Mouse (Mus musculus) kidney, postnatal 0 days (tissue): ENCODE data around the gene Gm28308. TPM values are rescaled to one million over a fixed set of nuclear protein-coding genes. Genes with fewer than 3 reads are reported as not detected.

Experiments used
- ATAC-seq: fragments of 200-750 bp; cut with Nextera tagmentation; replicated peaks from 2 replicates; pipeline ENCODE4 v1.8.0; 2017; ENCODE audit warnings: low read depth, moderate number of reproducible peaks, moderate TSS enrichment, moderate library complexity; ENCODE audit not compliant: low FRiP score
- DNase-seq: peaks from one replicate; pipeline ENCODE4 v3.0.0-alpha.2; 2016; ENCODE audit warnings: low spot score
- H3K27ac ChIP-seq: fragments of 300-500 bp; sonication (generic); 2 replicates; pipeline ENCODE4 v1.5.1; 2014; ENCODE audit warnings: mild to moderate bottlenecking
- H3K27me3 ChIP-seq: fragments of 300-500 bp; sonication (generic); 2 replicates; pipeline ENCODE4 v1.6.1; 2014; ENCODE audit warnings: low read length, mixed read lengths; ENCODE audit not compliant: insufficient read depth
- H3K36me3 ChIP-seq: fragments of 300-500 bp; sonication (generic); 2 replicates; pipeline ENCODE4 v1.6.1; 2014; ENCODE audit warnings: low read length, mixed read lengths; ENCODE audit not compliant: insufficient read depth
- H3K4me1 ChIP-seq: fragments of 300-500 bp; sonication (generic); replicated peaks from 2 replicates; pipeline ENCODE4 v1.6.1; 2014; ENCODE audit warnings: antibody characterized with exemption, low read length, mixed read lengths; ENCODE audit not compliant: insufficient read depth
- H3K4me2 ChIP-seq: fragments of 300-500 bp; sonication (generic); 2 replicates; pipeline ENCODE4 v1.6.1; 2014; ENCODE audit warnings: mild to moderate bottlenecking, low read length, moderate library complexity, mixed read lengths
- H3K4me3 ChIP-seq: fragments of 300-500 bp; sonication (generic); replicated peaks from 2 replicates; pipeline ENCODE4 v1.5.1; 2014; ENCODE audit warnings: low read depth, low read length
- H3K9ac ChIP-seq: fragments of 300-500 bp; sonication (generic); 2 replicates; pipeline ENCODE4 v1.6.1; 2014; ENCODE audit warnings: low read depth, low read length
- H3K9me3 ChIP-seq: fragments of 300-500 bp; sonication (generic); replicated peaks from 2 replicates; pipeline ENCODE4 v1.6.1; 2016; ENCODE audit warnings: low read length, inconsistent platforms, mixed read lengths
- CTCF ChIP-seq: IDR thresholded peaks from 2 replicates; pipeline ENCODE4 v1.5.1; 2016; ENCODE audit warnings: antibody characterized with exemption, low read depth, mild to moderate bottlenecking, moderate library complexity
- WGBS: fragments of 180-500 bp; shearing (Covaris S2); extraction: QIAGEN DNeasy Blood & Tissue Kit; methylation state at CpG from one replicate; pipeline ENCODE4 v1.1.7; 2014; 5-methylcytosine and 5-hydroxymethylcytosine counted together
- polyA plus RNA-seq: library from polyadenylated mRNA; unstranded; fragments of >200 nt; fragmentation: Nextera tagmentation; extraction: Ambion mirVana; gene quantifications from 2 replicates; pipeline ENCODE4 v1.2.1, GENCODE M21; 2015

Gm28308 gene
- polyA plus RNA-seq, 1 experiment from 2014 or later, result 2.1 TPM

DNA sequence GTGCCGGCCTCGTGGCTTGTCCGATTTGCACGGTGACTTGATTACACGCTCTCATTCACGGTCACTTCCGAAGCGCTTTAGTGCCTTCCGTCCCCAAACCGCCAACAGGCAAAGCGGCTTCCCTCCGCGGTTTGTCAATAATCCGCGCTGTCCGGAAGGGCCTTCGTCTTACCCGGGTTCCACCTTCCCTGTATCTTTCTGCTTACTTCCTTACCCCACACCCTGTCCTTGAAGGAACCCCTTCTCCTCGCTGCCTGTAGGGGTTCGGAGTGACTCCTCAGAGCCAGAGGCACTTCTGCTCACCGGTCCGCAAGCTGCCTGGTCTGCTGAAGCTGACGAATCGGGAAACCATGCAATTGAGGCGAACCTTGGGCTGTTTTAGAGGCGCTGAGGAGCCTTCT lies 33.3 kb upstream of the Gm28308 start:
- DNase-seq, result no peak
- Histone ChIP-seq H3K9ac (peak overlapping the region; percentile 93), H3K9me3 (no peaks in the 10 kb centered on the region), H3K4me2 (peak overlapping the region; percentile 90), H3K27me3 (peaks cover 4% of the 10 kb centered on the region; the same call in 1 of the 2 replicates), H3K4me1 (peaks cover 15% of the 10 kb centered on the region), H3K4me3 (peak overlapping the region; percentile 72), H3K27ac (peak overlapping the region; percentile 88), H3K36me3 (no peaks in the 10 kb centered on the region)
- TF ChIP-seq CTCF, result no peak
- no peak for ATAC-seq
- WGBS, result 2% methylated on average over 26 of the region's 26 CpGs

DNA sequence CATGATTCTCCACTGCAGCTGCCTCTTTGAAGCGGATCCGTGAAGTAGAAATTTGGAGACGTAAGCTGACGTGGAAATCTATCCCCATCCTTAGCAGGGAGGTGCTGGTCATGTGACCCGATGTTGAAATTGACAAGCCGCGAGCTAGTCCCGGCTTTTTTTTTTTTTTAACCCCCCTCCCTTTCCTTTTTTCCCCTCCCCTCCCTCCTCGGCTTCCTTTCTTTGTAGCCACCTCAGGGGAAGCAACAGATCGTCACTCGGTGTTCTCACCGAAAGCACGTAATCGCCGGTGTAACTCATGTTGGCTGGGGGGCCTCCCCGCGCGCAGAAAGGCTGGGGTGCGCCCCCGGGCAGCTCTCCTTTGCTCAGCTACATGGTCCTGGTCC lies 32.6 kb upstream of the Gm28308 start, which contains the start of gene Hoxa11:
Hoxa11 (minus strand) TSS at position 54 of the 386 bp plus-strand sequence.
- H3K9me3 ChIP-seq, result no peaks in the 10 kb centered on the region
- peak within 1 kb of the TSS; percentile 88 for H3K27ac ChIP-seq
- H3K4me1 ChIP-seq, result peaks cover 22% of the 10 kb centered on the region
- WGBS, result 1% methylated on average over 20 of the region's 20 CpGs
- H3K27me3 ChIP-seq, result no peaks in the 10 kb centered on the region
- ATAC-seq (peak; percentile 8), DNase-seq (peak; percentile 95)
- peak within 1 kb of the TSS; percentile 72 for H3K4me3 ChIP-seq
- H3K9ac ChIP-seq, result peak within 1 kb of the TSS; percentile 93
- no peak for TF ChIP-seq CTCF
- H3K36me3 ChIP-seq, result no peaks in the 10 kb centered on the region
- H3K4me2 ChIP-seq, result peak within 1 kb of the TSS; percentile 90

DNA sequence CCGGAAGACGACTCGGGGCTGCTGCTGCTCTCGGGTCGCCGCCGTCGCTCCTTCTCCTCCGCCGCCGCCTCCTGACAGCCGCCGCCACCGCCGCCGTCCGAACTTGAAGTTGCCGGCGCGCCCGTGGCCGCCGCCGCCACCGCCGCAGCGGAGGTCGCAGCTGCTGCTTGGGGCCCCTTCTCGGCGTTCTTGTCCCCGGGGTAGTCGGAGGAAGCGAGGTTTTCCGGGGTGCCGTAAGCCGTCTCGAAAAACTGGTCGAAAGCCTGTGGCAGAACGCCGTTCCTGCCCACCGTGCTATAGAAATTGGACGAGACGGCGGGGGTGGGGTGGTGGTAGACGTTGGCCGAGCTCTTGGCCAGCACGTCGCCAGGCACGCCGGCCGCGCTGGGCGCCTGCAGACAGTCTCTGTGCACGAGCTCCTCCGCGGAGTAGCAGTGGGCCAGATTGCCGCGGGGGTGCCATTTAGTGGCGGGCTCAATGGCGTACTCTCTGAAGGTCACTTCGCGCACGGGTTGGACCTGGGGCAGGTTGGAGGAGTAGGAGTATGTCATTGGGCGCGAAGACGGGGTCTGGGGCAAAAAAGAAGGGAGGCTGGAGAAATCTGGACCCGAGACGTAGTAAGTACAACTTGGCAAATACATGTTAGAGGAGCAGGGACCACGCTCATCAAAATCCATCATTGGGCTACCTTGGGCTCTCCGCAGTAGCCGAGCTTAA lies 32.1 kb upstream of the Gm28308 start:
- ATAC-seq (peak; percentile 25), DNase-seq (no peak)
- Histone ChIP-seq H3K4me1 (peaks cover 22% of the 10 kb centered on the region), H3K27me3 (no peaks in the 10 kb centered on the region), H3K4me2 (peak overlapping the region; percentile 90), H3K9me3 (no peaks in the 10 kb centered on the region), H3K4me3 (peak overlapping the region; percentile 72), H3K27ac (peak overlapping the region; percentile 88), H3K9ac (peak overlapping the region; percentile 93), H3K36me3 (no peaks in the 10 kb centered on the region)
- no peak for TF ChIP-seq CTCF
- WGBS, result under 1% methylated on average over 69 of the region's 71 CpGs

DNA sequence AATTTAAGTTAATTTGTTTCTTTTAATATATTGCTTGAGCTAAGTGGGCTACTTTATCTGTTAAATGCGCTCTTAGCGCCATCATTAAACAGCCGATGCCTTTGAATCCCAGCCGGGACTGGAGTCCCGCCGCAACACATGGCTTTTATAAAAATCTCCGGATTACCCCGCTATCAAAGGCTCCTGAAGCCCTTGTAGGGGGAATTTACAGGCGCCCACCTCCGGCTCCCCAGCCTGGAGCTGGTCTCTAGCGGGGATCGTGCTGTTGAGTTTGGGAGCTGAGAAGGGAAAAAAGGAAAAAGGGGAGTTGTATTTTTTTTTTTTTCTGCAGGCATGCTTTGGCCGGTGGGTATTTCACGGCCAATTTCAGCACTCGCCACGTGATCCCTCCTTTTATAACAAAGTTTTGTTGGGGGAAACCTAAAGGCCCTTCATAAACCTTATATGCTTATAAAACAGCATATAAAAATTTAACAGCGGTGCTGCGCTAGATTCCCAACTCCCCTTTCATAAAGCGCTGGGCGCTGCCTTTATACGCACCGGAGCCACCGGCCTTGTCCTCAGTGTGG lies 31.4 kb upstream of the Gm28308 start:
- no peak for TF ChIP-seq CTCF
- Histone ChIP-seq H3K4me3 (peak overlapping the region; percentile 72), H3K27me3 (no peaks in the 10 kb centered on the region), H3K4me2 (peak overlapping the region; percentile 90), H3K9ac (peak overlapping the region; percentile 93), H3K4me1 (peaks cover 19% of the 10 kb centered on the region), H3K9me3 (no peaks in the 10 kb centered on the region), H3K36me3 (no peaks in the 10 kb centered on the region), H3K27ac (peak overlapping the region; percentile 88)
- ATAC-seq, result no peak
- no peak for DNase-seq
- whole genome bisulfite sequencing, result 4% methylated on average over 23 of the region's 23 CpGs

DNA sequence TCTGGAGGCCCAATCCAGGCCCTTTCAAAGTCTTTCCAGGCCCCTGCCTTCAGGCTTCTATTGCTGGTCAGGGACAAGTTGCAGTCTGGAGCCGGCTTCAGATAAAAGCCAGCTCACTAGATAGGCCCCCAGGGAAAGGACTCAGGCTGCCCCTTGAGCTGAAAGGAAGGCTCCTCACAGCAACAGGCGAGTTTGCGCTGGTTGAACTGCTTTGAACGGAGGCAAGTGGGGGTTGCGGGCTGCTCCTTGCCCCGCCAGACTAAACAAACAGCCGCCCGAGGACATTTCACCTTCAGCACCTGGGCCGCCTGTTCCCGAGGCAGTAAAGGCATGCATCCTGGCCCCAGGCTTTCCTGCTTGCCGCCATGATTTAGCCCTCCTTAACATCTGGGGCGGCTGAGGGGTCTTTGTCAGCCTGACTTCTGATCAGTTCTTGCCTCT lies 30.6 kb upstream of the Gm28308 start:
- no peak for DNase-seq
- no peak for TF ChIP-seq CTCF
- H3K4me1 ChIP-seq, result peaks cover 17% of the 10 kb centered on the region
- H3K27ac ChIP-seq, result peak overlapping the region; percentile 88
- H3K27me3 ChIP-seq, result no peaks in the 10 kb centered on the region
- H3K9ac ChIP-seq, result peak overlapping the region; percentile 93
- H3K4me3 ChIP-seq, result peak overlapping the region; percentile 72
- no peaks in the 10 kb centered on the region for H3K9me3 ChIP-seq
- no peak for ATAC-seq
- peak overlapping the region; percentile 90 for H3K4me2 ChIP-seq
- WGBS, result 10% methylated on average over 12 of the region's 12 CpGs
- no peaks in the 10 kb centered on the region for H3K36me3 ChIP-seq

DNA sequence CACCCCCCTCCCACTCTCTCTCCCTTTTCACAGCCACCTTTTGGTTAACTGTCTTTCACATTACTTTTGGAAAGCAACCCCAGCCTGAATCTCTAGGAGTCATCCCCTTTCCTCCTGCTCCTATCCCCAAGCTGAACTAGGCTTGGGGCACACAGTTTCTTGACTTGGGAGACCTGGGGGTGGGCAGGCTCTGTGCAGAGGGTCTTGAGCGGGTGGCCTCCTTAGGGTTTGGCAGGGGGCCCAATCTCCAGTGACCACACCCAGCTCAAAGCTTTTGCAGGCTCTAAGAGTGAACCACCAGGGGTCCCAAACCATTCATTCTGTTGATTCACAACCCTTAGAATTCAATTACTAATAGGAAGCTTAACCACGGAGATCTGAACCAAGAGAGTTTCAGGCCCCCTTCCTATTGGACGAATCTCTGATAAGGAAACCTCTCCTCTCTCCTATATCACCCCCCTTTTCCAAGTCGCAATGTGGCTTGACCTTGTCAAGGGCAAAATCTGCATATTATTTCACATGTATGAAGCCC lies 29.7 kb upstream of the Gm28308 start:
- peak overlapping the region; percentile 72 for H3K4me3 ChIP-seq
- H3K36me3 ChIP-seq, result no peaks in the 10 kb centered on the region
- DNase-seq (peak; percentile 86), ATAC-seq (no peak)
- no peaks in the 10 kb centered on the region for H3K27me3 ChIP-seq
- peak overlapping the region; percentile 93 for H3K9ac ChIP-seq
- 20% methylated on average over 4 of the region's 4 CpGs for WGBS
- H3K4me1 ChIP-seq, result peaks cover 11% of the 10 kb centered on the region
- peak overlapping the region; percentile 90 for H3K4me2 ChIP-seq
- no peaks in the 10 kb centered on the region for H3K9me3 ChIP-seq
- H3K27ac ChIP-seq, result peak overlapping the region; percentile 88
- TF ChIP-seq CTCF, result 0 out of 2 replicates have a peak, but pooled peaks have one; percentile 26
